Mouse (Mus musculus): Measurements from ENCODE around the gene 3100002H09Rik.

Gene 3100002H09Rik

DNA sequence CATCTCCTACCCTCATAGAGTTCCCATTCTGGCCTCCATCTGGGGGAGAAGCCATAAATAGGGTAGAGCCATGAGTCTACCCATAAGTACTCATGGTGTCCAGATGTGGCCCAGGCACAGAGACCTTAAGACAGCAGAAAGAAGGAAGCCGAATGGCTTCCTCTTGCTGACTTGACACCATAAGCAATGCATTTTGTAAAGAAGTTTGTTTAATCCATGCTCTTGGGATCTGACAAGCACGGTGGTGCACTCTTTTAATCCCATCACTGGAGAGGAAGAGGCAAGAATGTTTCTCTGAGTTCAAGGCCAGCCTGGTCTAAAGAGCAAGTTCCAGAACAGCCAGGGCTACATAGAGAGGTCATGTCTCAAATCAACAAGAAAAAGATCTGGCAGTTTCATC, at the start of gene 3100002H09Rik:
3100002H09Rik (minus strand) TSS at position 101 of the 400 bp plus-strand sequence.
- no peak for DNase-seq

GRCm38 (mm10) chr4:124659251-124660217, 48.9 kb upstream of the 3100002H09Rik start:
- peak in 1 of 2 experiments; percentile 8 for DNase-seq

DNA sequence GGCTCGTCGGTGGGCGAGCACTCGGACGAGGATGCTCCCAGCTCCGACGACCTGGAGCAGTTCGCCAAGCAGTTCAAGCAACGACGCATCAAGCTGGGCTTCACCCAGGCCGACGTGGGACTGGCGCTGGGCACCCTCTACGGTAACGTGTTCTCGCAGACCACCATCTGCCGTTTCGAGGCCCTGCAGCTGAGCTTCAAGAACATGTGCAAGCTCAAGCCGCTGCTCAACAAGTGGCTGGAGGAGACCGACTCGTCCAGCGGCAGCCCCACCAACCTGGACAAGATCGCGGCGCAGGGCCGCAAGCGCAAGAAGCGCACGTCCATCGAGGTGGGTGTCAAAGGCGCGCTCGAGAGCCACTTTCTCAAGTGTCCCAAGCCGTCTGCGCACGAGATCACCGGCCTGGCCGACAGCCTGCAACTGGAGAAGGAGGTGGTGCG, 47.8 kb upstream of the 3100002H09Rik start:
- peak in 1 of 2 experiments; percentile 9 for DNase-seq

- DNase-seq, result peak in 1 of 2 experiments; percentile 7
Observed at GRCm38 (mm10) chr4:124657781-124658180, 47.2 kb upstream of the 3100002H09Rik start.

GRCm38 (mm10) chr4:124656854-124657650, 46.4 kb upstream of the 3100002H09Rik start:
- DNase-seq, result peak; percentile 75 to 87

DNA sequence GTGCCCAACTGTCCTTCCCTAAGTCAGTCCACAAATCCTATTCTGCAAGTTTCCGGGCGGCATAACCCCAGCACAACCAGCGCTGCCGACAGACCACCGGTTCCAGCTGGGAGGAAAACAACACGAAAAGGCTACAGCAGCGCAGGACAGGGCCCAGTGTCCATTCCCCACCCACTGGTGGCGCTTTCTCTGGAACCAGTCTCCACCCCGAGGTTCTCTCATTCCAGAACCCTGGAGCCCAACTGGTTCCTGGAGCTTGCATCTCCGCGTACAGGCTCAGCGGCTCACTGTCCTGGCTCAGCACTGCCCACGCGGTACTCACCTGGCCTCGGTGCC, 45.9 kb upstream of the 3100002H09Rik start, which contains the start of gene Pou3f1:
Pou3f1 (plus strand) TSS at position 290 of the 336 bp plus-strand sequence.
- peak in 1 of 2 experiments; percentile 7 for DNase-seq

DNA sequence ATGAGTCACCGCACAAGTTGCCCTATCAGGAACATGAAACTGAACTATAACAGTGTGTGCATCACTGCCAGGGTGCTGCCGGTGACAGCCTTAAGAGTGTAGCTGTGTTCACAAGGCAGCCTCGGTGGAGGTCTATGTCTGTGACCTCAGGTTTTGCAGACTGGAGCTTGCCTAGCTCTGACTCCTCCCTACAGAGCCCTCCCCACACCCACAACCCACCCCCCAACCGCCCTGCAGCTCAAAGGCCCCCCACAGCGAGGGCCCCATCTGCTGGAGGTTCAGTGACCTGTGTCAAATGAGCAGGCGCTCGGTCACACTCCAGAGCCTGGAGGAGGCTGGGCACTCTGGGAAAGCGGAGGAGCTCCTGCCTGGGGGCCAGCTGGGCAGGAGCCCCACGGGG, 42.3 kb upstream of the 3100002H09Rik start:
- DNase-seq, result no peak

GRCm38 (mm10) chr4:124647909-124648308, 37.3 kb upstream of the 3100002H09Rik start:
- no peak for DNase-seq

GRCm38 (mm10) chr4:124646591-124646990, 36.0 kb upstream of the 3100002H09Rik start:
- peak in 1 of 2 experiments; percentile 11 for DNase-seq

- DNase-seq, result peak; percentile 13 to 30
Observed at GRCm38 (mm10) chr4:124644974-124645433, 34.4 kb upstream of the 3100002H09Rik start.

GRCm38 (mm10) chr4:124643859-124644258, 33.3 kb upstream of the 3100002H09Rik start:
- no peak for DNase-seq

GRCm38 (mm10) chr4:124639715-124640114, 29.1 kb upstream of the 3100002H09Rik start:
- no peak for DNase-seq

- DNase-seq, result peak; percentile 40 to 52
Observed at GRCm38 (mm10) chr4:124633281-124633680, 22.7 kb upstream of the 3100002H09Rik start.

DNA sequence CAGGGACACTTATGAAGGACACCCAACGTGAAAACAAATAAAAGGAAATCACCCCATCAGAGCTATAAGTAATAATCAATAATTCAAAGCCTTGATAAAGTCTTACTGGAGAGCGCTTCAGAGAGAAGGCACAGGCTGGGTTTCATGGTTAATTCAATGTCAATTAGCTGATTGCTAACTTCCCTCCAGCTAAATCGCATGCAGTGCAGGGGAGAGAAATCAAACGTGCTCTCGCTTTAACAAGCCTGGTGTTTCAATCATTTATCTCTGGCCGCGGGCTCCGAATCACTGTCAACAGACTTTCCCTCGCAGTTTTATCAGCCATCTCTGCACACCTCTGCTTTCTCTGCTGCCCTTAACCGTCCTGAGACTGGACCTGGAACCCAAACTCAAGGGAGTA, 22.3 kb upstream of the 3100002H09Rik start:
- DNase-seq, result no peak

DNA sequence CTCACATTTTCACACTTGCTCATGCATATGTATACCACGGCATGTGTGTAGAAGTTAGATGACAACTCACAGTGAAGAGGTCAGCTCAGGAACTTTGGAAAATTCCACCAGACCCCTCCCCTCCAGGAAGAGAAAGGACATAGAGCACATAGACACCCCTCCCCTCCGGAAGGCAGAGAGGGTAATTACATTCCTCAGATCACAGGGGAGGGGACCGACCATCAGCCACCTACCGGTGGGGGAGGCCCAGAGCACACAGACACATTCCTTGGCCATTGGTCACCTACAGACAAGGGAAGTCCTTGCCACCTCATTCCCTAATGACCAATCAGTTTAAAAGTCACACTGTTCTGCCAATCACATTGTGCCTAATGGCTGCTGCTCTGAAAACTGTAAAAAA, 20.9 kb upstream of the 3100002H09Rik start:
- no peak for DNase-seq

GRCm38 (mm10) chr4:124626836-124627235, 16.2 kb upstream of the 3100002H09Rik start:
- no peak for DNase-seq

DNA sequence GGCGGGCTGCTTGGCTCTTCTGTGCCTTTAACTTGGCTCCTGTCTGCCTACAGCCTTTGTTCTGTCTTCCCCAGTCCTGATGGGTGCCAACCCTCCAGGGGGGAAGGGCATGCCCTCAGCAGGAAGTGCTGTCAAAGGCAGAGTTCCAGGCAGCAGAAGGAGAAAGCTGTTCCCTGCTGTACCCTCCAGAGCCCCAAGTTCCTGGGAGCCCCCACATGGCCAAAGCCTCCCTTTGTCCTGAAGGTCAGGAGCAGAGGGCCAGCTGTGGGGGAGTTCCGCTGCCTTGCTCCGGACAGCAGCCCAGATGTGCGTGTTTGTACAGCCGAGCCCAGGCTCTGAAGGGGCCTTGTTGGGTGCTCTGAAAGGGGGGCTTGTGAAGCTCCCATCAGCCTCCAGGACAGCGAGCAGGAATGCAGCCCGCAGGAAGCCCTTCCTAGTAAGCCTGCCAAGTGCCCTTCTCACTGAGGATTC, 13.5 kb upstream of the 3100002H09Rik start:
- DNase-seq, result no peak

DNA sequence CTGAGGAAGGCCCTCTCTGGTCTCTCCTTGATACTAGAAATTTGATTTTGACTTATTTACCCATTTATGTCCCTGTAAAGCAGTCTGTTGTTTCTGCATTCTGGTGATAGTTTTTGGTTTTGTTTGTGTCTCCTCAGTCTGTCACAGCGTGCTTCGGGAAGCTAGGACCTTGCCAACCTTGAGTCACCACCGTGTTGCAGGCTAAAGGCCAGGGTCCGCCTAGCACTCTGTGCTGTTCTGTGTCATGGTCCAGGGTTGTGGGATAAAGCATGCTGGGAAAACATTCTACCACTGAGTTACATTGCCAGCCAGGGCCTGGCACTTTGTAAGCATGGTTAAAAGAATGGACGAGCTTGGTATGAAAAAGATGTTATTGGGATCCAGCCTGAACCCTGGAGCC, 12.0 kb upstream of the 3100002H09Rik start:
- no peak for DNase-seq

DNA sequence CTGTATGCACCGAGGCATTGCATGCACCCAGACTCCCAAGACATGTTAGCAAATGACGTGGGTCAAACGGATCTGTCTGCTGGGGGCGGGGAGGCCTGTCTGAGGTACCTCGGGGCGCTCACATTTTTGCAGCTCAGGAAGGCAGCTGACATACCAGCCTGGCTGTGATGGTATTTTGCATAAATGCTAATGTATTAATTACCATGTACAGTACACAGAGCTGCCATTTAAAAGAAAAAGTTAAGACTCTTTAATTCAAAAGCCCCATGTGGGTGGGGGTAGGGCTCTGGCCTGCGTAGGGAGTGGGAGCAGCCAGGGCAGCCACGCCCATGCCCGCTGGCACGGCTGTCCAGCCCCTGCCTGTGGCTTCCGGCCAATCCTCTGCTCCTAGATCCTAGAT, 10.8 kb upstream of the 3100002H09Rik start:
- DNase-seq, result no peak

DNA sequence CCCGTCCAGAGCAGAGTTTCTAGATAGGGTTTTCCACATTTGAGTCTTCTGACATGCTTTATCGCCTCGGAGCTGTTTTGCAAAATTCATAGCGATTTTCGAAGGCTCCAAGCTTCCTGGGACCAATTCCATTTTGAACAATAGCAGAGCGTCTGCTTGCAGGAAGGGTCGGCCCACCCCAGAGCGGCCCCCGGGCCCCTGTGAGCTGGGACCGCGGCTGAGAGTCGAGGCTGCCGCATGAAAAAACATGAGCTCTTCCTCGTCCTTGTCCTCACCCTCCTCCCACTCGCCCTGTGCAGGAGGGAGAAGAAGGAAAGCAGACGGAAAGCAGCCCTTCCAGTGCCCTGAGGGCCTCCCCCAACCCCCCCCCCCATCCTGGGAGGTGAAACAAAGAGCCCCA, 8.0 kb upstream of the 3100002H09Rik start:
- no peak for DNase-seq

DNA sequence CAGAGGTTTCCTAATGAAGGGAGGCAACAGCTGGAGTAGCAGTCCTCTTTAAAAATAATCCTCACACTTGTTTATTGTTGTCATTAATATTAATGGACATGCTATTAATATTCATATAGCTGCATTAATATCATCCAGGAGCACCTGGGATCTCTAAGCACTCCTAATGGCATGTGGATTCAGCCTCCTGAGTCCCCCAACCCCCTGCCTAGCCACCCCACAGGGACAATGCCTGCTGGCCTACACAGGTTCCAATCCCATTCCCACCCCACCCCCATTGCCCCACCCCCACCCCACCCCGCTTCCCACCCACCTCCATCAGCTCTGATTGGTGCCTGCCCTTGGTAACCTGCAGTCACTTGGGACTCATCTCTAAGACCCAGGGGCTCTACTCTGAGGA, 6.0 kb upstream of the 3100002H09Rik start:
- no peak for DNase-seq

GRCm38 (mm10) chr4:124615986-124616385, 5.4 kb upstream of the 3100002H09Rik start:
- DNase-seq, result no peak

DNA sequence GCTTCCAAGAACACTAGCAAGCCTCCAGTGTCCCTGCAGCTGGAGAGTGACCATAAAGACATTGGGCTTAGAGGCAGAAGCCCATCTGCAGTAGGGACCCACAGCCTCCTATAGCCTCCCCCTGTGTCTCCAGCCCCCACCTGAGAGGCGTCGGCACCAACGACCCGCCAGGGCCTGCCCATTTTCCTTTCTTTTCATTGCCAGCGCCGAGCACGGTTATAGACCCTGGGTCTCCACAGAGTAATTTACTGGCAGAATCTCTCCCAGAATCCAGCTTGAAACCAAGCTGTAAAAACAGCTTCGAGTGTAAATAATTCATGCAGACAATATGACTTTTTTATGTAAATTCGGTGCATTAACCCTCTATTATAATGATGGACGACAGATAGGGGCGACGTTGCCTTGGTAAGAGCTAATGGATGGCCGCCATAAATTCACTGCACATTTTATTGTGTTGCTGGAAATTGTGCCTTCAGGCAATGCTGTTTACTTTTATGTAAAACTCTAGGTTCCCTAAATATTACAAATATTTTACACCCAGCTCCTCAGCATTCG, 4.9 kb upstream of the 3100002H09Rik start:
- no peak for DNase-seq

All from lung, postnatal 4 days (tissue).